Mouse (Mus musculus) liver, adult 2 months (tissue): ENCODE results near the gene Spats2l.

Experiments used
- CTCF ChIP-seq: fragments of 200-500 bp; IDR thresholded peaks from 2 replicates; pipeline ENCODE4 v1.5.1; 2011; ENCODE audit warnings: low read depth, low read length, control low read depth
- POLR2A ChIP-seq: fragments of 200-500 bp; IDR thresholded peaks from 2 replicates; pipeline ENCODE4 v1.6.1; 2011; ENCODE audit warnings: low read length, control low read depth; ENCODE audit not compliant: insufficient read depth; ENCODE audit errors: extremely low read depth

DNA sequence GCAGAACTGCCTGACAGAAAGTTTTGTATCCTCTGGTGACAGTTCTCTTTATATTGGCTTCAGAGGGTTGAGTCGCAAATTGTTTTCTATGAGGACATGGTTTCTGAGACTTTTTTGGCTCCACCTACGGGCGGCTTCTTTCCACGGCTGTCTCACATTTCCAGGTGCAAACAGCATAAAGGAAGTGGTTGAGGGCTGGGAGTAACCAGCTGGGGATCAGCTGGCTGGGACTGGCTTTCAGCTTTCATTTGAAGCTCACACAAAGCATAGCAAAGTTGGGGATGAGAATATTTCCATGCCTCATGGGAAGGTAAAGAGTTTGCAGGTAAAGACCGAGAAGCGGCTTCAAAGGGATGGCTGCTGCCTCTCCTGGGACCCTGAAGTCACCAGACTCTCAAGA, 65.9 kb downstream of the Spats2l start:
- TF ChIP-seq POLR2A (no peak), CTCF (no peak)
